Mouse (Mus musculus) 3T3-L1 (cell line): ENCODE data around the gene Skint9.
"Not testable (repeated sequence)": the region's sequence is repeated elsewhere in the genome, so short reads cannot be mapped to it uniquely, and the experiment has no call there.

Experiments used
- DNase-seq: peaks from one replicate; pipeline ENCODE4 v3.0.0-alpha.2; 2015; ENCODE audit warnings: low read depth, low spot score

Skint9 gene

GRCm38 (mm10) chr4:112433885-112434284, at the start of gene Skint9:
Gene Skint9, minus strand, starts transcription at chr4:112433985.
- no peak for DNase-seq

GRCm38 (mm10) chr4:112432685-112433084, 1.1 kb downstream of the Skint9 start:
- DNase-seq: no peak

- no peak for DNase-seq
These were observed 1.6 kb downstream of the Skint9 start for GRCm38 (mm10) chr4:112432223-112432622.

GRCm38 (mm10) chr4:112349111-112349510, 84.7 kb downstream of the Skint9 start:
- not testable (repeated sequence) for DNase-seq
